Mouse (Mus musculus): Measurements from ENCODE around the gene Mrpl1.

- no peak for TF ChIP-seq CTCF (IDR thresholded peaks at IDR 0.05; ENCODE audit: insufficient read depth, low read depth, low read length)
- no peak for TF ChIP-seq POLR2A (IDR thresholded peaks at IDR 0.05; ENCODE audit: insufficient read depth, low read depth, low read length)
Measured at GRCm38 (mm10) chr5:96305786-96306185, 96.5 kb downstream of the Mrpl1 start.

All from olfactory bulb, adult 2 months (tissue).